Mouse (Mus musculus) olfactory bulb, adult 2 months (tissue): Measurements from ENCODE around the gene Ric3.

ENCODE experiments used
- CTCF ChIP-seq: fragments of 200-500 bp; IDR thresholded peaks from 2 replicates; pipeline ENCODE4 v1.5.1; 2012; ENCODE audit warnings: low read depth, mild to moderate bottlenecking, low read length, moderate library complexity; ENCODE audit not compliant: insufficient read depth
- POLR2A ChIP-seq: fragments of 200-500 bp; IDR thresholded peaks from 2 replicates; pipeline ENCODE4 v1.6.1; 2012; ENCODE audit warnings: mild to moderate bottlenecking, low read depth, low read length, moderate library complexity; ENCODE audit not compliant: insufficient read depth

DNA sequence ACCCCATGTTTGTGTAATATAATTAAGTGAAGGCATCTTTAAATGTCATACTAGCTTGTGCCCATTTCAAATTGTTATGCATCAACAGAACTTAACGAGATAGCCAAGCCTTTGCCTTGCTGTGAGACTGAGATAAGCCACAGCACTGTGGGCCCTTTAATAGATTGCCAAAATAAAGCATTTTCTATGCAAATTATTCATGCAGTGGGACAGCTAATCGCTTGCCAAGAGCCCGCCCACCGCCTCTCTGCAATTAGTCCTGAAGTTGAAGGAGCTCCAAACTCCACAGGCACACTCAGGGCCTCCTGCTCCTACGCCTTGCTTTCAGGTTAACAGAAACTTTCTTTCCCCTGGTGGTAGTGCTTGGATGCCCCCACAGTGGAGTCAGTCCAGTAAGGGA is 27.9 kb upstream of the Ric3 start:
- TF ChIP-seq CTCF, result no peak
- no peak for TF ChIP-seq POLR2A
